Mouse (Mus musculus): ENCODE data around the gene Nod1. TPM values are rescaled to one million over a fixed set of nuclear protein-coding genes. Genes with fewer than 3 reads are reported as not detected.
A peak's percentile ranks its signal among the peaks of the same experiment; 100 is the strongest.

The Nod1 gene
- polyA plus RNA-seq, 2 experiments: 1.5 to 1.9 TPM

DNA sequence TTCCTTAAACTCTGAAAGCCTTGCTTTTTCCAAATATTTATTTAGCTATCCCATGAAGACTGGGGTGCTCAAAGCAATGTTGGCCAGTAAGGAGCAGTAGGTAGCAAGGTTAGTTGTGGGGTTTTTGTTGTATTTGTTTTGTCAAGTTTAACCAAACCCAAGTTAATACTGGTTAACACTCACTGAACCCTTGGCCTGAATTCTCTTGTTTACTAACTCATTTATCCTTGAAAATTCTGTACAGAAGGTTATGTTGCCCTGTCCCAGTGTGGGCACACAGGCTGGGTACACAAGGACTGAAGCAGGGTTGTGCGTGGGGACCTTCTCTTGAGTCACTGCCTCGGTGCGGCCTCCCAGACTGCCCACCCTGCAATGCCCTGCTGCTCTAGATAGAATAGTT is 23.9 kb upstream of the Nod1 start:
- no peak for DNase-seq (ENCODE audit: low read depth in 3 of 3, low spot score in 3 of 3)
- 75% methylated on average over 3 of the region's 3 CpGs for WGBS (ENCODE audit: insufficient replicate concordance)
- TF ChIP-seq CTCF (IDR thresholded peaks at IDR 0.05; ENCODE audit: low read depth) (no peak), EP300 (IDR thresholded peaks at IDR 0.05; ENCODE audit: low read depth) (no peak)
- H3K27me3 ChIP-seq (ENCODE audit: control insufficient read depth, insufficient read depth, low read length): no peaks in the 10 kb centered on the region
- no peak overlapping the region for H3K4me3 ChIP-seq (ENCODE audit: insufficient read depth in 1 of 2, low read depth in 2 of 2, low read length in 2 of 2)
- no peaks in the 10 kb centered on the region for H3K9me3 ChIP-seq (ENCODE audit: control insufficient read depth, low read length)
- H3K36me3 ChIP-seq (replicated peaks; ENCODE audit: control insufficient read depth, insufficient read depth, low read depth): no peaks in the 10 kb centered on the region
- H3K4me1 ChIP-seq (replicated peaks; ENCODE audit: control insufficient read depth in 2 of 2, insufficient read depth in 2 of 2, low read length in 1 of 2): peaks cover 4 to 14% of the 10 kb centered on the region in 2 experiments
- H3K9ac ChIP-seq (replicated peaks): no peak overlapping the region
- no peak for ATAC-seq (ENCODE audit: insufficient read depth)
- H3K27ac ChIP-seq: no peak overlapping the region
- H3K4me2 ChIP-seq (ENCODE audit: low read depth): no peak overlapping the region

DNA sequence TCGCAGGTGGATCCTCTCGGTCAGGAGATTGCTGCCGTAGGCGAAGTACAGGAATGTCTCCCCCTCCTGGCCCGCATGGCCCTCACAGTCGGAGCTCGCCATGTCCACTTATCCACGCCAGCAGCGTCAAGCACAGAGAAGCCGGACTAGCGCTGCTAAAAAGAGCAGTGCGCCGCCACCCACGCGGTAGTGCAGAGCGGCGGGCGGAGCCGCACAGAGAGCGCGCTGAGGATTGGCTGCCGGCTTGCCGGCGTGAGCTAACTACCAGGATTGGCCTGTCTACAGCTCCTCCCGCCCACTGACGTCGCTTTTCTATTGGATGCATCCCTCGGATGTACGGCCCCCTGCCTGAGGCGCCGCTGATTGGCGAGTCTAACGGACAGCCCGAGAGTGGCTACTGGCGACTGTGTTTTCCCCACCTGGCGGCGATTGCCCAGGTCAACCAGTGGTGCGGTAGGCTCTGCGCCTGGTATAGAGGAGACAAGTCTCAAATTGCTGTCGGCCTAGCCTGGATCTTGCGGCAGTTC is 20.4 kb upstream of the Nod1 start, which contains the start of gene Ggct:
TSS of gene Ggct (minus strand) at position 217 of the 527 bp plus-strand sequence.
- WGBS (ENCODE audit: insufficient replicate concordance): under 1% methylated on average over 41 of the region's 41 CpGs
- Histone ChIP-seq H3K36me3 (replicated peaks; ENCODE audit: control insufficient read depth, insufficient read depth, low read depth) (no peaks in the 10 kb centered on the region), H3K27ac (no peak within 1 kb of the TSS), H3K27me3 (ENCODE audit: control insufficient read depth, insufficient read depth, low read length) (no peaks in the 10 kb centered on the region), H3K9me3 (ENCODE audit: control insufficient read depth, low read length) (no peaks in the 10 kb centered on the region), H3K9ac (replicated peaks) (peak within 1 kb of the TSS; percentile 47), H3K4me2 (ENCODE audit: low read depth) (peak within 1 kb of the TSS; percentile 90), H3K4me1 (replicated peaks; ENCODE audit: control insufficient read depth in 2 of 2, insufficient read depth in 2 of 2, low read length in 1 of 2) (peaks cover 8 to 18% of the 10 kb centered on the region in 2 experiments), H3K4me3 (ENCODE audit: insufficient read depth in 1 of 2, low read depth in 2 of 2, low read length in 2 of 2) (peak within 1 kb of the TSS; percentile 57 to 70)
- DNase-seq (ENCODE audit: low read depth in 3 of 3, low spot score in 3 of 3): peak; percentile 89 to 92 (median 91)
- ATAC-seq (ENCODE audit: insufficient read depth): peak; percentile 100
- TF ChIP-seq EP300 (IDR thresholded peaks at IDR 0.05; ENCODE audit: low read depth): no peak
- peak; percentile 69; the same call in 1 of the 2 replicates for TF ChIP-seq CTCF (IDR thresholded peaks at IDR 0.05; ENCODE audit: low read depth)

DNA sequence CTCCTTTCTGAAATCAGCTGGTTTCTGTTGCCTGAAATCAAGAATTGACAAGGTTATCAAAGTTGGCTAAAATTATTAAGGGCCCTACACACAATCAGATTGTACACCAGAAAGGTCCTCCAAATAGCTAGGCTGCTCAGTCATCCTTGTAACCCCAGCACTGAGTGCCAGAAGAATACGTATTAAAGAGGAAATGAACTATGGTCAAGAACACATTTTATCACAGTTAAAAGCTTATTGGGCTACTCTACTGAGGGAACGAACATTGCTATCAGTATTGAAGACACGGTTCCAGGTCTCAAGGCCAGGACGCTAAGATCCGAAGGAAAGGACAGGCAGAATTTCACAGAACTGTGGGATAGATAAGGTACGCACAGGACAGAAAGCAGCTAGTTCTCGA is 19.7 kb upstream of the Nod1 start:
- 0% methylated on average over 7 of the region's 7 CpGs for WGBS (ENCODE audit: insufficient replicate concordance)
- no peak overlapping the region for H3K27ac ChIP-seq
- no peak for TF ChIP-seq CTCF (IDR thresholded peaks at IDR 0.05; ENCODE audit: low read depth)
- no peak for TF ChIP-seq EP300 (IDR thresholded peaks at IDR 0.05; ENCODE audit: low read depth)
- DNase-seq (ENCODE audit: low read depth in 3 of 3, low spot score in 3 of 3) (no peak), ATAC-seq (ENCODE audit: insufficient read depth) (no peak)
- peaks cover 8 to 18% of the 10 kb centered on the region in 2 experiments for H3K4me1 ChIP-seq (replicated peaks; ENCODE audit: control insufficient read depth in 2 of 2, insufficient read depth in 2 of 2, low read length in 1 of 2)
- H3K9me3 ChIP-seq (ENCODE audit: control insufficient read depth, low read length): no peaks in the 10 kb centered on the region
- peak overlapping the region; percentile 90 for H3K4me2 ChIP-seq (ENCODE audit: low read depth)
- H3K36me3 ChIP-seq (replicated peaks; ENCODE audit: control insufficient read depth, insufficient read depth, low read depth): no peaks in the 10 kb centered on the region
- H3K27me3 ChIP-seq (ENCODE audit: control insufficient read depth, insufficient read depth, low read length): no peaks in the 10 kb centered on the region
- peak overlapping the region; percentile 47 for H3K9ac ChIP-seq (replicated peaks)
- peak overlapping the region; percentile 57 to 61 for H3K4me3 ChIP-seq (ENCODE audit: insufficient read depth in 1 of 2, low read depth in 2 of 2, low read length in 2 of 2)

DNA sequence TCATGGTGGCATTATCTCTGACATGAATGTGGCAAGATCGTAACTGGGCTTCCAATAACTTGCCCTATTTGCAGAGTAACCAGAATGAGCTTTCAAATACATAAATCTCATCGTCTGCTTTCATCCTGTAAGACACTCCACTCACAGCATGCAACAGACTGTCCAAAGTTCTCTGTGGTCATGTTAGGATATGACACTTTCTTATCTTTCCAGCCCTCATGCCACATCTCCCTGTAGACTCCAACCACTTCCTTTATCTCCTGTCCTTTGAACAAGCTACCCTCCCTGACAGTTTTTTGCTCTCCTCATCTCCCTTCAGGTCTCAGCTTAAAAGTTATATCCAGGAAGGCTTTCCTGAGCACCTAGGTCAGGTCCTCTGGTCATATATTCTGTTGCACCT is 18.8 kb upstream of the Nod1 start:
- H3K4me2 ChIP-seq (ENCODE audit: low read depth): no peak overlapping the region; the same call in 1 of the 2 replicates

DNA sequence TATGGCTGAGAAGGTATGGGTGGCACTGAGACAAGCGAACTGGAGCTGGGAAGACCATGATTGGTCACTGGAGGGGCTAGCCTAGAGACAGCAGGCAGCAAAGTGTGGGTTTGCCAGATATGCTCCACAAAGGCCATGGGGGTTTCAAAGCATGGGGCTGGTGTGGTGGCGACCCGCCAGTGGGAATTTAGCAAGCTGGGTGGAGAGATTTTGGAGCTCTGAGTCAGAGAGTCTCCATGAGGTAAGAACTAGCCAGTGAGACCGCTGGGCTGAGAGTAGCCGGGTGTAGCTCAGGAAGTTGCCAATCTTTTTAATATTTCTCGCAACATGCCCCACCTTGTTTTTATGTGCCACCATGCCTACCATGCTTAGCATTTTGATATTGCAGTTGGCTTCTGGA is 15.7 kb upstream of the Nod1 start:
- no peaks in the 10 kb centered on the region for H3K27me3 ChIP-seq (ENCODE audit: control insufficient read depth, insufficient read depth, low read length)
- H3K4me2 ChIP-seq (ENCODE audit: low read depth): no peak overlapping the region
- 73% methylated on average over 6 of the region's 6 CpGs for WGBS (ENCODE audit: insufficient replicate concordance)
- H3K36me3 ChIP-seq (replicated peaks; ENCODE audit: control insufficient read depth, insufficient read depth, low read depth): no peaks in the 10 kb centered on the region
- no peak overlapping the region for H3K4me3 ChIP-seq (ENCODE audit: insufficient read depth in 1 of 2, low read depth in 2 of 2, low read length in 2 of 2)
- H3K9ac ChIP-seq (replicated peaks): no peak overlapping the region
- H3K27ac ChIP-seq: no peak overlapping the region
- ATAC-seq (ENCODE audit: insufficient read depth) (no peak), DNase-seq (ENCODE audit: low read depth in 3 of 3, low spot score in 3 of 3) (no peak)
- no peaks in the 10 kb centered on the region for H3K9me3 ChIP-seq (ENCODE audit: control insufficient read depth, low read length)
- peaks cover 8 to 15% of the 10 kb centered on the region in 2 experiments for H3K4me1 ChIP-seq (replicated peaks; ENCODE audit: control insufficient read depth in 2 of 2, insufficient read depth in 2 of 2, low read length in 1 of 2)
- no peak for TF ChIP-seq CTCF (IDR thresholded peaks at IDR 0.05; ENCODE audit: low read depth)
- TF ChIP-seq EP300 (IDR thresholded peaks at IDR 0.05; ENCODE audit: low read depth): no peak

More for the DNA sequence above, 18.8 kb upstream of the Nod1 start:
- no peak overlapping the region for H3K27ac ChIP-seq
- DNase-seq (ENCODE audit: low read depth in 3 of 3, low spot score in 3 of 3) (no peak), ATAC-seq (ENCODE audit: insufficient read depth) (no peak)
- H3K36me3 ChIP-seq (replicated peaks; ENCODE audit: control insufficient read depth, insufficient read depth, low read depth): no peaks in the 10 kb centered on the region
- H3K4me1 ChIP-seq (replicated peaks; ENCODE audit: control insufficient read depth in 2 of 2, insufficient read depth in 2 of 2, low read length in 1 of 2): peaks cover 8 to 18% of the 10 kb centered on the region in 2 experiments
- H3K9ac ChIP-seq (replicated peaks): no peak overlapping the region
- no peaks in the 10 kb centered on the region for H3K27me3 ChIP-seq (ENCODE audit: control insufficient read depth, insufficient read depth, low read length)
- no peak overlapping the region for H3K4me3 ChIP-seq (ENCODE audit: insufficient read depth in 1 of 2, low read depth in 2 of 2, low read length in 2 of 2)
- WGBS (ENCODE audit: insufficient replicate concordance): 14% methylated on average over 2 of the region's 2 CpGs
- H3K9me3 ChIP-seq (ENCODE audit: control insufficient read depth, low read length): no peaks in the 10 kb centered on the region
- no peak for TF ChIP-seq CTCF (IDR thresholded peaks at IDR 0.05; ENCODE audit: low read depth)
- peak; percentile 19; the same call in 1 of the 2 replicates for TF ChIP-seq EP300 (IDR thresholded peaks at IDR 0.05; ENCODE audit: low read depth)

Data from liver, embryonic 14.5 days (tissue).